Mouse (Mus musculus) monocyte, adult 5-6 weeks (primary cell): ENCODE measurements around the gene Tmem192. TPM values are rescaled to one million over a fixed set of nuclear protein-coding genes. Genes with fewer than 3 reads are reported as not detected.

Experiments
- ATAC-seq: fragments of 153-309, 156-312 bp; replicated peaks from 2 replicates; pipeline ENCODE4 v1.8.0; 2017; ENCODE audit warnings: mild to moderate bottlenecking; ENCODE audit not compliant: low TSS enrichment, insufficient number of reproducible peaks, severe bottlenecking, poor library complexity, low FRiP score
- total RNA-seq: library from RNA; stranded (forward); fragments of 200-1000, 200-491, 200-594 nt; gene quantifications from 3 replicates; pipeline ENCODE4 v1.2.3, GENCODE M21; 2017

The Tmem192 gene
- total RNA-seq, result 21.7 to 28.7 TPM (median 26.3 TPM) in 3 replicates

- peak; percentile 80 for ATAC-seq
These were observed at the start of gene Tmem192 for GRCm38 (mm10) chr8:64946820-64947697. Gene Tmem192 (plus strand): TSS chr8:64947185.

DNA sequence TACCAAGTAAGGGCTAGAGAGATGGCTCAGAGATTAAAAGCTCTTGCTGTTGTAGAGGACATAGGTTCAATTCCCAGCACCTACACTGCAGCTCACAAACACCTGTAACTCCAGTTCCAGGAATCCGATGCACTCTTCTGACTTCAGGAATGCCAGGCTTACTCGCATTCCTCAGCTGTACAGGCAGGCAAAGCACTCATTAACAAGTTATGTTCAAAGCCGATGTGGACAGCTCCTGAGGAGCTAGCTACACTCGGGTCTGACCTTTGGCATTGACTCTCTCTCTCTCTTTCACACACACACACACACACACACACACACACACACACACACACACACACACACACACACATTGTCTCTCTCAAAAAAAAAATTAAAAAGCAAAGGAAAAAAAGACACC, 48.3 kb upstream of the Tmem192 start:
- no peak for ATAC-seq

DNA sequence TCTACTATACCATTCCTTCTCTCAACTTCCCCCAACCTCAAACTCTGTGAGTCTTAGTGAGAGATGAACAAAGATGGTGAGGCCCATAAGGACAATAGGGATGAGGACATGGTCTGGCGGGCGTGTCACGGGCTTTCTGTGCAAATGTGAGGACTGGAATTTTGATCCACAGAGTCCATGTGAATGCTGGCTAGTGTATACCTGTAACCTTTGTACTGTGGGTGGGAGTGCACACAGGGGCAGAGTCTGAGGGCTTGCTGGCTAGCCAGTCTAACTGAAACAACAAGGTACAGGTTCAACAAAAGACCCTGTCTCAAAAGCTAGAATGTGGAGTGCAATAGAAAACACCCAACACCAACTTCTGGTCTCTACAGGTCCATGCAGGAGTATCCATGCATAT, 46.3 kb upstream of the Tmem192 start:
- ATAC-seq, result no peak

DNA sequence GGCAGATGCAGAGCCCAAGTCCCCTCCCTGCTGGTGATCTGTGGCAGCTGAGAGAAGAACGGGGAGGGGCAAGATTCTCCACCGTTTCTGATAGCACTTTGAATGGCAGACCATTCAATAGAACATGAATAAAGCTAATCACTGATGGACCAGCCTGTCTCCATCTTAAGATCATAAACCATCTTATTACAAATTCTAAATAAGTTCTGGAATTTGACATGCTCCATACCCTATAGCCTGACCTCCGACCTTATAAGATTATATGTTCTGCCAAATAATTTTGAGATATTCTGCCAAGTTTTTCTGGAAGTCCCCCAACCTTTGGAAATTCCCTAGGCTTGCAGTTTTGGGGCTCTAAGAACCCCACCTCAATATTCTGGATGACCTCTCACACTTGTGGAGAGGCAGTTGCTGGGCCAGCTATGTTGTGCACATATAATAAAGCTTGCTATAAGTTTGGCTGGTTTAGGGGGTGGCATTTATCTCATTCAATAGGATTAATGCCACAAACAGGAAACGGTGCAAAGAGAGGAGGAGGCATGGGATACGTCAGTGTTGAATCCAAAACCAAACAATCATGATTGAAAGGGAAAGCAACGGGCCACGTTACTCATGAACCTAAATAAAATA, 45.3 kb upstream of the Tmem192 start:
- ATAC-seq, result no peak

DNA sequence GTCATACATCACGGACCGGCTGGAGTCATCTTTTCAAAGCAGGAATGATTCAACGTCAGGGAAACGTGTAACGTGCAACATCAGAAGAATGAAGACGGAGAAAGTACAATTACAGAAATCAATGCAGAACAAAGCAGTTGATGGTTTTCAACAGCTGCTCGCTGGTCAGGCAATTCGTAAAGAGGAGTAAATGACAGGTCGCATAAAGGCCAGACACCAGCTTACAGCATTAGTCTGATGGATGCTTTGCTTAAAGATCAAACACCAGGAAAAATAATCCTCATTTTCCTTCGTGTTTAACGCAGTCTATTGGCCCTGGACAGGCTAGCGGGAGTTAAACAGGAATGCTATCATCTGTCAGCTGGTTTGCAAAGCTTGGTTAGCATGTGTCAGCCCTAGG, 44.8 kb upstream of the Tmem192 start:
- ATAC-seq, result no peak

GRCm38 (mm10) chr8:64903778-64904177, 43.2 kb upstream of the Tmem192 start:
- ATAC-seq, result no peak

DNA sequence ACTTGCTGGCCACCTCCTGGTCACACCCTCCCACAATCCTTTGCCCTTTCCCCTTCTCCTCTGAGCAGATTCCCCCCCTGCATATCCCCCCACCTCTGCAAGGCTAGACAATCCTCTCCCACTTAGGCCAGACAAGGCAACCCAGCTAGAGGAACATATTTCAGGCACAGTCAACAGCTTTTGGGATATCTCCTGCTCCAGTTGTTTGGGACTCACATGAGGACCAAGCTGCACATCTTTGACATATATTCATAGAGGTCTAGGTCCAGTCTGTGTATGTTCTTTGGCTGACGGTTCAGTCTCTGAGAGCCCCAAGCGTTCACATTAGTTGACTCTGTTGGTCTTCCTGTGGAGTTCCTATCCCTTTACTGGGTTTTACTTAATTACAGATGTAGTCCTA, 37.0 kb upstream of the Tmem192 start:
- no peak for ATAC-seq

DNA sequence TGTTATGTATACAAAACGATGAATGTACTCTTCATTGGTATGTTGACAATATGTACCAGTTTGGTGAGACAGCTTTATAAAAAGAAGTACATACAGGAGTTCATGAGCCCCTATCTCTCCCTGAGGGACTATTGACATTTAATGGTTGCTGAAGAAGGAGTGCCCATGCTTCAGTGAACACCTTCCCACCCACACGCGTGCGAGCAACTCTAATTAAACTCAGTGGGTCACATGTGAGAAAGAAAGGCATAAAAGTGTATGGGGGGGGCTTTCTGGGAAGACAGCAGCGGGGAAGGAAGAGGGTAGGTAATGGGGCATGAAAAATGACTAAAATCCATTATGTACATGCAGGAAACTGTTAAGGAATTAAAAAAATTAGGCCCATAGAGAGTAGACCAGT, 30.2 kb upstream of the Tmem192 start:
- no peak for ATAC-seq

GRCm38 (mm10) chr8:64923329-64923728, 23.7 kb upstream of the Tmem192 start:
- ATAC-seq, result no peak

- ATAC-seq, result no peak
These were observed 21.2 kb upstream of the Tmem192 start for GRCm38 (mm10) chr8:64925762-64926161.

GRCm38 (mm10) chr8:64926355-64926754, 20.6 kb upstream of the Tmem192 start:
- ATAC-seq, result no peak

- no peak for ATAC-seq
These were observed 18.0 kb upstream of the Tmem192 start for GRCm38 (mm10) chr8:64928938-64929337.

- ATAC-seq, result no peak
These were observed 12.0 kb upstream of the Tmem192 start for GRCm38 (mm10) chr8:64934997-64935396.

DNA sequence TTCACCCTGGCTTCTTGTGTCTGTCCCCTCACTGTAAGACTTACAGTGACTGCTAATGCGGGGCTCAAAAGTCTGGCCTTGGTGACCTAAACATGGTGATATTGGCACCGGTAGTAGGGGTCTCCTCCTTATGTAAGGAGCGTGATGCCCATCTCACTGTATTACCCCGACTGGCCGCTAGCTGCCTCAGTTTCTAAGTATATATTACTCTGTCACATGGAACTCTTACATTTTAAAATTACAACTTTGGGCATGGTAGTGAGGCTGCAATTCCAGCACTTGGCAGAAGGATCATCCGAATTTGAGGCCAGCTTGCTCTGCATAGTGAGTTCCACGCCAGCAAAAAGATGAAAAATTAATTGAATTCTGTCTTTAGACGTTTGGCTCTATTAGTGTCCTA, 6.0 kb upstream of the Tmem192 start:
- ATAC-seq, result no peak

GRCm38 (mm10) chr8:64941495-64941894, 5.5 kb upstream of the Tmem192 start:
- peak; percentile 64 for ATAC-seq

DNA sequence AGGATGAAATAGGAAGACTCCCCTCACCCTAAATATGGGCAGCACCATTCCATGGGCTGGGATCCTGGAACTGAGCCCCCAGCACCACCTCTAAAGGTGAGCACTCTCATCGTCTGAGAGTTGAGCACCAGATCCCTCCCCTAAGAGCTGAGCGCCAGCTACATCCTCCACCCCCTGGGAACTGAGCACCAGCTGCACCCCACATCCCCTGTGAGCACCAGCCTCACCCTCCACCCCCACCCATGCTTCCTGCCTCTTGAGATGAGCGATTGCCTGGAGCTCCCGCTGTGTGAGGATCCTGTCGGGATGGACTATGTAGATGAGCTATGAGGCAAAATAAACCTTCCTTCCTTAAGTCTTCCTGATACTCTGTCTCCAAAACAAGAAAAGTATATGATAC, 4.0 kb upstream of the Tmem192 start:
- ATAC-seq, result no peak

- ATAC-seq, result no peak
These were observed 2.2 kb upstream of the Tmem192 start for GRCm38 (mm10) chr8:64944831-64945230.

DNA sequence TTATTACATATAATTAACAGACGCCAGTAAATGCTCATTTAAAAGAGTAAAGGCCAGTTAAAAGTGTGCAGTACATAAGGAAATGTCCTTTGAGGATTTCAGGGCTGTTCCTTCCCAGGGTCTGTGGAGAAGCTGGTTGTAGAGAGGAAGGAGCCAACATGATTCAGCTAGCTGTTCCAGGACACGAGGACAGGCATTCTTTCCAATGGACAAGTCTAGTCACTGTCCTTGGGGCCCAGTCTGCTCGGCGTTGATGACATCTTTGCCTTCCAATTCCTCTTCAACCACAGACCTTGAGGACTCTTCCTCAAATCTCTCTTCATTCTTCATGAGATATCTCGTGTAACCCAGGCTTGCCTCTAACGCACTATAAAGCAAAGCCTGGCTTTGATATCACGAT, 1.4 kb upstream of the Tmem192 start:
- ATAC-seq, result no peak

- ATAC-seq, result no peak
These were observed 555 bp upstream of the Tmem192 start for GRCm38 (mm10) chr8:64946441-64946819.

- ATAC-seq, result no peak
These were observed 681 bp downstream of the Tmem192 start for GRCm38 (mm10) chr8:64947698-64948034.
